Mouse (Mus musculus) brain, embryonic 14.5 days (tissue): ENCODE results near the gene Izumo4.

Experiments used
- CTCF ChIP-seq: fragments of 200-500 bp; IDR thresholded peaks from 2 replicates; pipeline ENCODE4 v1.5.1; 2012; ENCODE audit warnings: inconsistent platforms, mild to moderate bottlenecking, moderate library complexity, borderline replicate concordance; ENCODE audit not compliant: insufficient read depth, insufficient read length; ENCODE audit errors: extremely low read depth
- POLR2A ChIP-seq: fragments of 200-500 bp; IDR thresholded peaks from 2 replicates; pipeline ENCODE4 v1.6.1; 2012; ENCODE audit warnings: mild to moderate bottlenecking, inconsistent platforms, borderline replicate concordance; ENCODE audit not compliant: poor library complexity, insufficient read depth, insufficient read length, severe bottlenecking; ENCODE audit errors: extremely low read depth

DNA sequence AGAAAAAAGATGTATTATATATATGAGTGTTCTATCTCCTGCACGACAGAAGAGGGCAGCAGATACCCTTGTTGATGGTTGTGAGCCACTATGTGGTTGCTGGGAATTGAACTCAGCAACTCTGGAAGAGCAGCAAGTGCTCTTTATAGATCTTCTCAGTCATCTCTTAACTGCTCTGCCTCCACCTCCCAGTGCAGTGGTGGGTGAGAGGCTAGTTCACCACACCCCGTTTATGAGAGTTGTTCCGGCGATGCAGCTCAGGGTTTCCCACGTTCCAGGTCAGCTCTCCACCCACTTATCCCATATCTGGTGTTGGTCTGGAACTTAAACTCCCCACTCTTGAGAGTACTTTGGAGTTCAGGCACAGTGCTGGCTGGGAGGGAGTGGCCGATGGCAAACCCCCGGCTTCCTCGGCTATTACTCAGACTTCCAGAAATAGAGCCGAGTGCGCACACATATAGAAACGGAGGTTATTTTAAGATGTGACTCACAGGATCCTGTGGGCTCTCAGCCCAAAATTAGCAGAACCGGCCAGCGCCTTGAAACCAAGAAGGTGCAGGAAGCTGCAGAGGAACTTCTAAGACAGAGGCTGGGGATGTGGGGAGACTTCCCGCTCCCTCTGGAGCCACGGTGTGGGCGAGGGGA, 49.3 kb downstream of the Izumo4 start:
- TF ChIP-seq CTCF = peak; percentile 20; the same call in 1 of the 2 replicates
- TF ChIP-seq POLR2A = no peak
